Mouse (Mus musculus) v-Abl transformed pro-B cells (cell line): ENCODE measurements at regions not wholly inside any gene's neighbourhood (a gene's known extent, or its start where the extent isn't known, plus 50 kb on each side); places are given as distances from the start of the nearest gene placed in this dataset.

Source experiments
- in situ Hi-C, 2 experiments: fragments of 400-800 bp; cut with MboI; formaldehyde crosslinking; loops; one replicate each; pipeline ENCODE4 v1.15.1; 2025; ENCODE audit not compliant: unreplicated experiment in 2 of 2

- in situ Hi-C loops, result no loop called here
Observed at GRCm38 (mm10) chr8:26226612-26227528, 107.5 kb downstream of the Gm45692 start.

GRCm38 (mm10) chr8:26227529-26227895 is 108.2 kb downstream of the Gm45692 start:
- in situ Hi-C loops, result no loop called here

GRCm38 (mm10) chr8:26229548-26229947 is 110.2 kb downstream of the Gm45692 start:
- in situ Hi-C loops, result no loop called here

DNA sequence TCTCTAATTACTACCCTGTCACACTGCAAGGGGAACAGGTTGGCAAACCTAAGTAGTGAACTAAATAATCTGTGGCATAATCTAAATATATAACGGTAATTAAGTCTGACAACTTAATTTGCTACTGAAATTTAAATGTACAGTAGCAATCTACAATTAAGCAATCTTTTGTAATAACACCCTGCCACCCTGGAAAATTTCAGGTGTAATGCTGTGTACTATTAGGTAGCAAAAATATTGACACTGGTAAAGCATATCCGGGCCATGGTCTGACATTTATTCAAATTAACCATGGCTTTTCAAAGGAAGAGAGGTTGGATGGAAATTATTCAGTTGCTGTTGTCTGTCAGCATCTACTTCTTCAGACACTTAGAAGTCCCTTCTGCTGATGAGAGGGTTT is 119.7 kb downstream of the Gm45692 start:
- in situ Hi-C loops, result no loop called here

- in situ Hi-C loops, result no loop called here
Observed at GRCm38 (mm10) chr8:26239604-26240003, 120.3 kb downstream of the Gm45692 start.

- in situ Hi-C loops, result no loop called here
Observed at GRCm38 (mm10) chr8:26243743-26244142, 124.4 kb downstream of the Gm45692 start.

DNA sequence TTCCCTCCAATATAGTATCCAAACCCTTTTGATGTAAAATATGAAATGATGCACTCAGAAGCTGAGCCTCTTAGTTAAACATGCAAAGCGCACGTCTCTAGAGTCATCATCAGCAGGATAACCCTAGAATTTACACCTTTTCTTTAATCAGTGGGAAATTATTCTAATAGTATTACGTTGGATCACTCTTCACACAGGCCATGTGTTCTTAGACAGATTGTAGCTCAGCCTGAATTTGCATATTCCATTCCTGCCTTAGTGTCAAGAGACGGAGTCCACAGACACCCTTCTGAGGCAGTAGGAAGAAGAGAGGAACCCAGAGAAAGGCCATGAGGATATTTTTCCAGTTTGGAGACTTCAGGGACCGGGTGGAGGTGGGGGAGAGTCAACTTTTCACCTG is 125.0 kb downstream of the Gm45692 start:
- in situ Hi-C loops, result no loop called here

GRCm38 (mm10) chr8:26255191-26255669 is 135.9 kb downstream of the Gm45692 start:
- in situ Hi-C loops, result no loop called here

- in situ Hi-C loops, result no loop called here
Observed at GRCm38 (mm10) chr8:26260294-26260693, 141.0 kb downstream of the Gm45692 start.

- in situ Hi-C loops, result no loop called here
Observed at GRCm38 (mm10) chr8:26262536-26262935, 143.2 kb downstream of the Gm45692 start.

DNA sequence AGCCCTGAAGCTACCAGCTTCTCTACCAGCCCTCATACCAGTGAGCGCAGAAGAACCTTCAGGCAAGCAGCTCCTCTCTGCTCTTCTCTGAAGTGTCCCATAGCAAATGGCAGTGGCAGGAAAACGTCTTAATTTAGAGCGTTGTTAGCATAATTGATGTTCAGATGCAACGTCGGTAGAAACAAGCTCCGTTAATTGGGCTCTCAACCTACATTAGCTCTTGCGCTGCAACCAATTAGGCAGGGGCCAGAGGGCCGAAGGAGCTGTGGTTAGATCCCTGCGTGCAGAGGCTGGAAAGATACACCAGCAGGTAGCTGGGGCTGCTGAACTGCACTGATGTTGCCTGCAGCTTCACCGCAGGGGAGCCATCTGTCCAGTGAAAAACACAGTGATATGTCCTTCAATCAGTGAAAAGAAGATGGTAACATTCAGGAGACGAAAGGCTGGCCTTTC is 145.6 kb downstream of the Gm45692 start:
- in situ Hi-C loops, result no loop called here

DNA sequence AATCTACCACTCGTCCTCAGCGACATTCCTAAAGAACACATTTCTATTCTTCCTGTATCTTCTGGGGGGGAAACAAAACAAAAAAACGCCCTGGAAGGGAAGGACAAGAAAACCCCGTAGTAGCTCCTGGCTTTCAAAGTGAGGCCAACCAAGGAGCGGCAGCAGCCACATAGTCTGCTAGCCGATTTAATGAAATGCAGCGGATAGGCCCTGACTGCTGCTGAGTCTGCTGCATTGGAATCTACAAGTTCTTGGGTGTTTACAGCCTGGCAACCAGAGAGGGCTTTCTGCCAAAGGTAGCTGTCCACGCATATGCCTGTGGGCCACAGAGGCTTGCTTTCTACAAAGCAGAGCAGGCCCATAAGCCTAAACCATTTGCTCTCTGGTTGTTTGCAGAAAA is 146.0 kb downstream of the Gm45692 start:
- in situ Hi-C loops, result no loop called here

- in situ Hi-C loops, result no loop called here
Observed at GRCm38 (mm10) chr8:26266384-26266783, 147.1 kb downstream of the Gm45692 start.

- in situ Hi-C loops, result no loop called here
Observed at GRCm38 (mm10) chr8:26267569-26267968, 148.2 kb downstream of the Gm45692 start.

- in situ Hi-C loops, result no loop called here
Observed at GRCm38 (mm10) chr8:26268751-26269415, 149.5 kb downstream of the Gm45692 start.

GRCm38 (mm10) chr8:26272110-26272509 is 152.8 kb downstream of the Gm45692 start:
- in situ Hi-C loops, result loop anchor here in 1 of 2 experiments (5.0 kb wide), 1 partner anchor 710 kb away; no protein-coding TSS in a partner anchor

DNA sequence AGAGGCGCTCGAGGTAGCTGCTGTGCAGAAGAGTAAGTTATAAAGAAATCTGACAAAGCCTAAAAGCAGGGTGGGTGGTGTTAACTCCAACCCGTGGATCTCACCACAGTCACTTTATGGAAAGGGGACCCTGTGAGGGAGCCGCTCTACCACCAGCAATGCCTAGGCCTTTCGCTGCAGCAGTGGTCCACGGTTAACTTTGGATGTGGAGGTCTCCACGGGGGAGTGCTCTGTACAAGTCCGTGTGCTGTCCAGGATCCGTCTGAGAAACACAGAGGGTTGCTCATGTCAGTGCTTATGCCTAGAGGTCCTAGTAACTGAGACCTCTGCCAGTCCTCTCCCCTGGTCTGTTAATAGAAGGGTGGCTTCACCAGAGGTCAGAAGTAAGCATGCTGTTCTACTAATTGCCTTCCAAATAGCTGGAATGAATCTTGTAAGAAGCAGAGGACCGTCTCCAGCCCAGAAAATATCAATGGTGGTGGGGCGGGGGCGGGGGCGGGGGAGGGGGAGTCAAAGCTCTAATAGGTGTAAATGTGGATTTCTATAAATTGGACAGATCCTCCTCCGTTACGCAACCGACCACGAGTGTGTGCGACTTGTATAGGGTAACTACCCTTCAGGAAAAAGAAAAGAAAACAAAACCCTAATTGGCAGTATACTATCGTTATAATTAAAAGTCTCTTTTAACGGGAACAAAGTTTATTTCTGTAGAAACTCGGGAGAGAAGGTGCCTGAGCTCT is 153.5 kb downstream of the Gm45692 start:
- in situ Hi-C loops, result loop anchor here in 1 of 2 experiments (5.0 kb wide), 1 partner anchor 709 kb away; no protein-coding TSS in a partner anchor

DNA sequence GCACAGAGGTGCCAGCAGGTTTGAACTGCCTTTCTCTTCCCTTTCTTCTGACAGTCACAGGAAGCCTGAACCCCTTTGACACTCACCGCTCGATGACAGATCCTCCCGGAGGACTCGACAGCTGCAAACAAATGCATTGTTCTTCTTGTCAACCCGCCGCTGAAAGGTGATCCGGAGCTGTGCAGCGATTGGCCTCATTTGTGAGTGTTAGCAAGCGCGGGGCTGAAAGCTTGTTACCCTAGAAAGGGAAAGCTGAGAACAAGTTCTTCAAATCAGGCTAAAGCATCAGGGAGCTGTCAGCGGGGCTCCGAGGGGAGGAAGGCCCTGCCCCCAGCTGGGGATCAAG is 154.1 kb downstream of the Gm45692 start:
- in situ Hi-C loops, result loop anchor here in 1 of 2 experiments (5.0 kb wide), 1 partner anchor 709 kb away; no protein-coding TSS in a partner anchor

- in situ Hi-C loops, result loop anchor here in 1 of 2 experiments (5.0 kb wide), 1 partner anchor 709 kb away; no protein-coding TSS in a partner anchor
Observed at GRCm38 (mm10) chr8:26273792-26274191, 154.5 kb downstream of the Gm45692 start.

- in situ Hi-C loops, result loop anchor here in 1 of 2 experiments (5.0 kb wide), 1 partner anchor 708 kb away; no protein-coding TSS in a partner anchor
Observed at GRCm38 (mm10) chr8:26274481-26274880, 155.1 kb downstream of the Gm45692 start.
